ENCODE assay signal across 9 mouse cellular contexts in the genomic region with DNA sequence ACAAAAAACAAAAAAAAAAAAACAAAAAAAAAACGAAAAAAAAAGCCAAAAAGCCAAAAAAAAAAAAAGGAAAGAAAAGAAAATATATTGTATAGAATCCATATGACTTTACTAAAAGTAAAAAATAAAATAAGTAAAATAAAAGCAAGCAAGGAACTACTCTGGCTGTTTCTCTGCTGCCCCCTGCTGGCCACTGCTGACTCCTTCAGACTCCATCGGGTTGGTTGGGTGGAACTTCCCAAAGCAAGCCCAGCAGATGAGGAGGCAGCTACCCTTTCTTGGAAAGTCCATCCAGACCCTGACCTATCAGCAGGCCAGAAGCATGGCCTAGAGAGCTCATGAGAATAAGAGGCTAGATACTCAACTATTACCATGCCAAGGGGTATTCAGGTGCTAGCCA. TPM values are rescaled to one million over a fixed set of nuclear protein-coding genes. Genes with fewer than 3 reads are reported as not detected.
DNase-seq lines count a peak whose midpoint lies in the region; ATAC-seq lines count a peak whose summit lies in the region.
"Had no signal": no experiment of that assay in that cellular context is flagged by ENCODE, and none has a peak within 500 bp of the region (broad histone marks: within the 10 kb centered on the region; RNA-seq: fewer than 3 reads in every experiment).

No protein-coding gene starts in this region.

- no peak; the same call in 1 of the 2 replicates for ATAC-seq in neural tube, embryonic 15.5 days (ENCODE audit: low FRiP score)

- no peaks in the 10 kb centered on the region for H3K36me3 ChIP-seq in neural tube, embryonic 15.5 days
- H3K36me3 ChIP-seq in embryonic facial prominence, embryonic 10.5 days (replicated peaks), result no peaks in the 10 kb centered on the region

- H3K9me3 ChIP-seq in neural tube, embryonic 15.5 days (replicated peaks), result no peaks in the 10 kb centered on the region
- H3K9me3 ChIP-seq in embryonic facial prominence, embryonic 10.5 days, result no peaks in the 10 kb centered on the region

- no peak overlapping the region for H3K4me2 ChIP-seq in neural tube, embryonic 15.5 days

- 0 out of 2 replicates have a peak, but pooled peaks cover 2% of the 10 kb centered on the region for H3K27me3 ChIP-seq in neural tube, embryonic 15.5 days (replicated peaks)
- 0 out of 2 replicates have a peak, but pooled peaks cover 6% of the 10 kb centered on the region for H3K27me3 ChIP-seq in embryonic facial prominence, embryonic 10.5 days (replicated peaks; ENCODE audit: low read depth, poor library complexity, severe bottlenecking)

- H3K27ac ChIP-seq in neural tube, embryonic 15.5 days (replicated peaks), result no peak overlapping the region
- H3K27ac ChIP-seq in embryonic facial prominence, embryonic 10.5 days (replicated peaks), result no peak overlapping the region

- H3K9ac ChIP-seq in neural tube, embryonic 15.5 days (replicated peaks), result no peak overlapping the region

- no peaks in the 10 kb centered on the region for H3K4me1 ChIP-seq in neural tube, embryonic 15.5 days
- H3K4me1 ChIP-seq in embryonic facial prominence, embryonic 10.5 days, result peaks cover 26% of the 10 kb centered on the region

- H3K4me3 ChIP-seq in neural tube, embryonic 15.5 days (replicated peaks), result no peak overlapping the region
- H3K4me3 ChIP-seq in embryonic facial prominence, embryonic 10.5 days, result no peak overlapping the region

- peak; percentile 72 for DNase-seq in neural tube, embryonic 10.5 days (ENCODE audit: extremely low spot score, low spot score)
- DNase-seq in adrenal gland, postnatal 10 days, result peak; percentile 81
- DNase-seq in embryonic facial prominence, embryonic 10.5 days (ENCODE audit: low spot score), result peak; percentile 84
- peak; percentile 30 to 75 for DNase-seq in kidney, adult 8-10 months
- peak; percentile 52 to 57 for DNase-seq in lung, adult 18-20 months
- DNase-seq in right cerebral cortex, postnatal 14 days, result peak; percentile 82
- peak; percentile 37 to 78 for DNase-seq in urinary bladder, postnatal 4 days (ENCODE audit: low spot score in 2 of 2)

- WGBS in neural tube, embryonic 15.5 days, result 1% methylated on average over 2 of the region's 2 CpGs
- 0% methylated on average over 2 of the region's 2 CpGs for WGBS in embryonic facial prominence, embryonic 10.5 days

RNA-seq across cellular contexts. Expression of gene Cpn2, which starts 4.6 kb away (rescaled TPM):
- not detected in 2 replicates for polyA plus RNA-seq in neural tube, embryonic 15.5 days (2015; fragmentation: Nextera tagmentation; extraction: Ambion mirVana)
- total RNA-seq in adrenal gland, postnatal 10 days (2021), result 10 to 100 TPM; 19.5 to 28.3 TPM
- polyA plus RNA-seq in embryonic facial prominence, embryonic 10.5 days (2016; fragmentation: Nextera tagmentation; extraction: Ambion mirVana), result not detected in 2 replicates
- polyA plus RNA-seq: gonadal fat pad, adult 2 months had no signal

RNA-seq across cellular contexts. Expression of gene Lrrc15, which starts 20.4 kb away (rescaled TPM):
- polyA plus RNA-seq in neural tube, embryonic 15.5 days (2015; fragmentation: Nextera tagmentation; extraction: Ambion mirVana), result 0.37 and 0.43 TPM in 2 replicates
- 1 to 10 TPM in 1 of 2 experiments, under 1 TPM in 1; 0.27 to 1.3 TPM for total RNA-seq in adrenal gland, postnatal 10 days (2021)
- 0.18 and 0.66 TPM in 2 replicates for polyA plus RNA-seq in embryonic facial prominence, embryonic 10.5 days (2016; fragmentation: Nextera tagmentation; extraction: Ambion mirVana)

RNA-seq across cellular contexts. Expression of gene Gp5, which starts 47.9 kb away (rescaled TPM):
- polyA plus RNA-seq in neural tube, embryonic 15.5 days (2015; fragmentation: Nextera tagmentation; extraction: Ambion mirVana), result 0.52 and 1.2 TPM in 2 replicates
- under 1 TPM; 0.51 to 0.73 TPM for total RNA-seq in adrenal gland, postnatal 10 days (2021)
- 0.93 and 2.0 TPM in 2 replicates for polyA plus RNA-seq in embryonic facial prominence, embryonic 10.5 days (2016; fragmentation: Nextera tagmentation; extraction: Ambion mirVana)
